Mouse (Mus musculus): ENCODE measurements around the gene Srp54c.
"Not testable (repeated sequence)": the region's sequence is repeated elsewhere in the genome, so short reads cannot be mapped to it uniquely, and the experiment has no call there.

GRCm38 (mm10) chr12:55189127-55189526, 40.8 kb upstream of the Srp54c start:
- TF ChIP-seq HCFC1 (IDR thresholded peaks at IDR 0.05; ENCODE audit: low read depth, low read length); EP300 (IDR thresholded peaks at IDR 0.05; ENCODE audit: low read length); ELF1 (IDR thresholded peaks at IDR 0.05; ENCODE audit: low read depth, low read length); POLR2A (IDR thresholded peaks at IDR 0.05; ENCODE audit: low read depth, low read length); GABPA (IDR thresholded peaks at IDR 0.05; ENCODE audit: insufficient replicate concordance, low read depth, low read length); CTCF (conservative IDR thresholded peaks at IDR 0.05 in 1 of 2, IDR thresholded peaks at IDR 0.05 in 1 of 2; ENCODE audit: low read depth in 2 of 2, low read length in 2 of 2); USF2 (conservative IDR thresholded peaks at IDR 0.05; ENCODE audit: low read depth, low read length); CHD2 (IDR thresholded peaks at IDR 0.05; ENCODE audit: low read length); RCOR1 (conservative IDR thresholded peaks at IDR 0.05; ENCODE audit: low read depth, low read length): not testable (repeated sequence)

All from CH12.LX (cell line).